Mouse (Mus musculus) small intestine, adult 2 months (tissue): ENCODE results near the gene Clrn1.

ENCODE experiments used
- CTCF ChIP-seq: fragments of 200-500 bp; IDR thresholded peaks from 2 replicates; pipeline ENCODE4 v1.5.1; 2012; ENCODE audit warnings: low read depth, mild to moderate bottlenecking, control low read depth, inconsistent platforms, low read length, moderate library complexity, mixed read lengths; ENCODE audit not compliant: insufficient replicate concordance, insufficient read length; ENCODE audit errors: extremely low read depth
- POLR2A ChIP-seq: fragments of 200-500 bp; IDR thresholded peaks from 2 replicates; pipeline ENCODE4 v1.6.1; 2012; ENCODE audit warnings: low read depth, mild to moderate bottlenecking, control low read depth, inconsistent platforms, low read length, moderate library complexity

GRCm38 (mm10) chr3:58862976-58863375 lies 22.2 kb downstream of the Clrn1 start:
- TF ChIP-seq CTCF (no peak), POLR2A (no peak)
